Mouse (Mus musculus): ENCODE data around the gene Mettl9. TPM values are rescaled to one million over a fixed set of nuclear protein-coding genes. Genes with fewer than 3 reads are reported as not detected.

Mettl9 gene
- total and polyA plus RNA-seq, 3 experiments: 33.4 to 80.4 (median 73.3) TPM

GRCm38 (mm10) chr7:121033856-121034652 lies at the start of gene Mettl9 (continued):
- TF ChIP-seq TCF12 (IDR thresholded peaks at IDR 0.05; ENCODE audit: low read depth, low read length) (peak; percentile 84), MAZ (IDR thresholded peaks at IDR 0.05; ENCODE audit: low read depth, low read length) (peak; percentile 95), CTCF (IDR thresholded peaks at IDR 0.05 in 2 of 3, conservative IDR thresholded peaks at IDR 0.05 in 1 of 3; ENCODE audit: control insufficient read depth in 1 of 3, insufficient read depth in 1 of 3, low read depth in 2 of 3, low read length in 3 of 3, poor library complexity in 1 of 3, severe bottlenecking in 1 of 3) (0 out of 6 replicates have a peak, but pooled peaks of 1 of the 3 experiments have one; percentile 2), ZKSCAN1 (IDR thresholded peaks at IDR 0.05; ENCODE audit: low read depth, low read length) (no peak)

GRCm38 (mm10) chr7:120991191-120991590 lies 43.1 kb upstream of the Mettl9 start:
- H3K9me3 ChIP-seq (replicated peaks; ENCODE audit: insufficient read depth, low read length): no peaks in the 10 kb centered on the region
- no peak for TF ChIP-seq GATA1 (IDR thresholded peaks at IDR 0.05; ENCODE audit: low read depth, low read length)
- no peak for TF ChIP-seq TAL1 (IDR thresholded peaks at IDR 0.05; ENCODE audit: low read length)
- TF ChIP-seq MAFK (IDR thresholded peaks at IDR 0.05; ENCODE audit: borderline replicate concordance, low read depth, low read length): no peak
- no peak for TF ChIP-seq EP300 (IDR thresholded peaks at IDR 0.05; ENCODE audit: low read depth in 1 of 2, low read length in 2 of 2)
- TF ChIP-seq MYC (IDR thresholded peaks at IDR 0.05; ENCODE audit: low read depth, low read length): no peak
- TF ChIP-seq SMC3 (IDR thresholded peaks at IDR 0.05; ENCODE audit: low read depth, low read length): no peak
- TF ChIP-seq USF2 (IDR thresholded peaks at IDR 0.05; ENCODE audit: borderline replicate concordance in 1 of 2, insufficient read depth in 1 of 2, low read depth in 1 of 2, low read length in 2 of 2): no peak
- no peak for TF ChIP-seq ZC3H11A (IDR thresholded peaks at IDR 0.05; ENCODE audit: low read depth, low read length)

GRCm38 (mm10) chr7:120999021-120999530 lies 35.2 kb upstream of the Mettl9 start:
- DNase-seq (ENCODE audit: low read depth, low spot score): no peak
- Histone ChIP-seq H3K27ac (ENCODE audit: control insufficient read depth, low read depth, low read length) (no peak overlapping the region), H3K36me3 (ENCODE audit: control insufficient read depth in 1 of 2, insufficient read depth in 2 of 2, low read length in 2 of 2) (no peaks in the 10 kb centered on the region), H3K4me1 (ENCODE audit: control insufficient read depth in 1 of 2, insufficient read depth in 2 of 2, low read length in 2 of 2) (no peaks in the 10 kb centered on the region), H3K27me3 (ENCODE audit: control insufficient read depth in 1 of 2, insufficient read depth in 2 of 2, low read length in 2 of 2) (no peaks in the 10 kb centered on the region; a peak in 1 of 4 replicates), H3K79me2 (ENCODE audit: control insufficient read depth, insufficient read depth, low read length, poor library complexity) (no peaks in the 10 kb centered on the region), H3K9me3 (replicated peaks; ENCODE audit: insufficient read depth, low read length) (no peaks in the 10 kb centered on the region), H3K9ac (ENCODE audit: control insufficient read depth, low read depth, low read length, poor library complexity, severe bottlenecking) (no peak overlapping the region), H3K4me3 (ENCODE audit: control insufficient read depth in 1 of 2, insufficient read depth in 1 of 2, low read depth in 2 of 2, low read length in 2 of 2) (no peak overlapping the region)
- TF ChIP-seq ZNF384 (IDR thresholded peaks at IDR 0.05; ENCODE audit: low read depth, low read length) (no peak), GABPA (IDR thresholded peaks at IDR 0.05; ENCODE audit: low read depth, low read length) (no peak), ELF1 (IDR thresholded peaks at IDR 0.05; ENCODE audit: low read depth, low read length) (no peak), POLR2AphosphoS2 (IDR thresholded peaks at IDR 0.05; ENCODE audit: low read length) (no peak), ZKSCAN1 (IDR thresholded peaks at IDR 0.05; ENCODE audit: low read depth, low read length) (no peak), MAX (IDR thresholded peaks at IDR 0.05; ENCODE audit: low read length) (no peak), MAZ (IDR thresholded peaks at IDR 0.05; ENCODE audit: low read depth, low read length) (no peak), MAFK (IDR thresholded peaks at IDR 0.05; ENCODE audit: borderline replicate concordance, low read depth, low read length) (no peak), TBP (IDR thresholded peaks at IDR 0.05; ENCODE audit: low read depth, low read length) (no peak), POLR2AphosphoS5 (IDR thresholded peaks at IDR 0.05; ENCODE audit: borderline replicate concordance, low read depth, low read length) (no peak)

More at GRCm38 (mm10) chr7:120991191-120991590, 43.1 kb upstream of the Mettl9 start:
- H3K4me1 ChIP-seq (ENCODE audit: control insufficient read depth in 1 of 2, insufficient read depth in 2 of 2, low read length in 2 of 2): no peaks in the 10 kb centered on the region
- H3K27me3 ChIP-seq (ENCODE audit: control insufficient read depth in 1 of 2, insufficient read depth in 2 of 2, low read length in 2 of 2): peaks cover 6 to 7% of the 10 kb centered on the region in 2 experiments
- no peak overlapping the region for H3K27ac ChIP-seq (ENCODE audit: control insufficient read depth, low read depth, low read length)
- DNase-seq (ENCODE audit: low read depth, low spot score): no peak
- no peaks in the 10 kb centered on the region for H3K79me2 ChIP-seq (ENCODE audit: control insufficient read depth, insufficient read depth, low read length, poor library complexity)
- H3K4me3 ChIP-seq (ENCODE audit: control insufficient read depth in 1 of 2, insufficient read depth in 1 of 2, low read depth in 2 of 2, low read length in 2 of 2): no peak overlapping the region
- H3K9ac ChIP-seq (ENCODE audit: control insufficient read depth, low read depth, low read length, poor library complexity, severe bottlenecking): no peak overlapping the region
- no peaks in the 10 kb centered on the region for H3K36me3 ChIP-seq (ENCODE audit: control insufficient read depth in 1 of 2, insufficient read depth in 2 of 2, low read length in 2 of 2)

Data from MEL (cell line).